Mouse (Mus musculus): Measurements from ENCODE around the gene Fank1. TPM values are rescaled to one million over a fixed set of nuclear protein-coding genes. Genes with fewer than 3 reads are reported as not detected.

Gene Fank1
- total RNA-seq, 1 experiment from 2014 or later = 1.6 TPM

DNA sequence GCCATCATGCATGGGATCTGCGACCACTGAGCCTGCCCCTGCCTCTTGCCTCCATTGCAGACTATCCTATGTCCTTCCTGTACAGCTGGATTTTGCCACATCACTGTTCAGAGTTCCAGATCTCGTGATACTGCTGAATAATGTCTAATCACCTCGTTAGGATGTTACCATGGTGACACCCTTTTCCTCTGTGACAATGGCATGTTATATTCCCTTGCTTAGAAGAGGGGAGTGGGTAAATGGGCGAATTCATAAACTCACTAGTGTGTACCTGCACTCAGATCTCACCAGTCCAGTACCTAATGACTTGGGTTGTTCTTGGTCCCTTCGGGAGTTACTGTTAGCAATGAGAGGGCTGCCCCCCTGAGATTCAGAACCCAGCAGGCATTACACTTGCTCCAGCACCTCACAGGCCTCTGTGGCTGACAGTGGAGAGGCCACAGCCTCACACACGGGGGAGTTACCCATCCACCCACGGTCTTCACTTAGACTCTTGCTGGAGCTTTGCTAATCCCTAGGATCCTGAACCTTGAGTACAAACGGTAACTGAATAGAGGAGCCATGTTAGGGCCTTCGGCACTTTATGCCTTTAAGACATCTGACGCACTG lies 11.3 kb upstream of the Fank1 start:
- ATAC-seq (replicated peaks; ENCODE audit: low read depth, poor library complexity, severe bottlenecking) = no peak

- no peak for ATAC-seq (replicated peaks; ENCODE audit: low read depth, poor library complexity, severe bottlenecking)
These were observed 10.8 kb upstream of the Fank1 start for GRCm38 (mm10) chr7:133765849-133766243.

- ATAC-seq (replicated peaks; ENCODE audit: low read depth, poor library complexity, severe bottlenecking) = no peak
These were observed 8.6 kb upstream of the Fank1 start for GRCm38 (mm10) chr7:133768027-133768426.

DNA sequence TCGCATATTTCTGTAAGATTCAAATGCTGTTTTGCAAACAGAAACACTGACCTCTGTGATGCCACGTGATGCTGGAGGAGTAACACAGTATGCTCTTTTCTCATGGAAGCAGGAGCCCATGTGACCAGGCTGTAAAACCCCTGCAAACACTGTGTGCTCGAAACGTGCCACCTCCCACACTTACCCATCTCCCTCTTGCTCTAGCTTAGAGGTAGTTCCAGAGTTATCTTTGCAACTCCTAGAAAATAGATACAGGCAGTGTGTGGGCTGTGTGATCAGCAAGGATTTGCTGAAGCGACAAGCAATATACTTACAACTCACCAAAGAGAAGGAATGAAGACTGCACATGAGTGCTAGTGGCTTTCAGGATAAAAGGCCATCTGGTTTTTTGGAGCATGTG lies 8.1 kb upstream of the Fank1 start:
- no peak for ATAC-seq (replicated peaks; ENCODE audit: low read depth, poor library complexity, severe bottlenecking)

- no peak for ATAC-seq (replicated peaks; ENCODE audit: low read depth, poor library complexity, severe bottlenecking)
These were observed 1.5 kb upstream of the Fank1 start for GRCm38 (mm10) chr7:133775179-133775578.

- ATAC-seq (replicated peaks; ENCODE audit: low read depth, poor library complexity, severe bottlenecking) = peak; percentile 40
These were observed 650 bp upstream of the Fank1 start for GRCm38 (mm10) chr7:133775796-133776625.

DNA sequence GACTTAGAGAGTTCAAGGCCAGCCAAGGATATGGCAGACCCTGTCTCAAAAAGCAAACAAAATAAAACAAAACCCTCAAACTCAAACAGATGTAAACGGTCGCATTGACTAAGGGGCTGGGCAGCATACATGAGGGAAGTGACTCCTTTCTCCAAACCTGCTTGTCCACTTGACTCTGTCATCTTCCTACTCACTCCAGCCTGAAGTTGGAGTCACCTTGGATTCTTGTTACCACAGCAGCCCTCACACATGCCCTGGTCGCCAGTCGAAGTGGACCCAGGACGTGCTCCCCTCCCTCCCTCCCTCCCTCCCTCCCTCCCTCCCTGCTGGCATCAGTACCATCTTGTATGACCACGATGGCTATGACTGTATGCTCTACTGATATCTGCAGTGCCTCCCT lies 4.9 kb downstream of the Fank1 start:
- no peak for ATAC-seq (replicated peaks; ENCODE audit: low read depth, poor library complexity, severe bottlenecking)

GRCm38 (mm10) chr7:133781991-133782390 lies 5.3 kb downstream of the Fank1 start:
- no peak for ATAC-seq (replicated peaks; ENCODE audit: low read depth, poor library complexity, severe bottlenecking)

- ATAC-seq (replicated peaks; ENCODE audit: low read depth, poor library complexity, severe bottlenecking) = peak; percentile 94
These were observed 6.2 kb downstream of the Fank1 start, which contains the start of gene Dhx32 for GRCm38 (mm10) chr7:133782717-133783435. Dhx32 (minus strand) TSS chr7:133782726.

- no peak for ATAC-seq (replicated peaks; ENCODE audit: low read depth, poor library complexity, severe bottlenecking)
These were observed 10.9 kb downstream of the Fank1 start for GRCm38 (mm10) chr7:133787571-133787970.

DNA sequence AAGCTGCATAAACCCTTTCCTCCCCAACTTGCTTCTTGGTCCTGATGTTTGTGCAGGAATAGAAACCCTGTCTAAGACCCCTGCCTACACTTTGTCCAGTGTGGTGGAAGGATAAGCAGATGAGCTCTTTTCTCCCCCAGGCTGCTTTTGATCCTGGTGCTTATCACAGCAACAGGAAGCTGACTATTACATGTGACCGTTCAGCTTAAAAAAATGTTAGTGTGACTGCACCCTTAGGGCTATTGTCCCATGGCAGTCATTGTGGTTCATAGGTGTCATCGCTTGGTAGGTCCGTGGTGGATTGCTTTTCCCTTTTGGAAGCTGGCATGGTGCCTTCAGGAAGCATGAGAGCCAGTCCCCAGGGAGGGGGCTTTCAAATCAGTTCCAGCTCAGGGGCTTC lies 11.5 kb downstream of the Fank1 start:
- ATAC-seq (replicated peaks; ENCODE audit: low read depth, poor library complexity, severe bottlenecking) = no peak

GRCm38 (mm10) chr7:133790171-133790570 lies 13.5 kb downstream of the Fank1 start:
- ATAC-seq (replicated peaks; ENCODE audit: low read depth, poor library complexity, severe bottlenecking) = no peak

DNA sequence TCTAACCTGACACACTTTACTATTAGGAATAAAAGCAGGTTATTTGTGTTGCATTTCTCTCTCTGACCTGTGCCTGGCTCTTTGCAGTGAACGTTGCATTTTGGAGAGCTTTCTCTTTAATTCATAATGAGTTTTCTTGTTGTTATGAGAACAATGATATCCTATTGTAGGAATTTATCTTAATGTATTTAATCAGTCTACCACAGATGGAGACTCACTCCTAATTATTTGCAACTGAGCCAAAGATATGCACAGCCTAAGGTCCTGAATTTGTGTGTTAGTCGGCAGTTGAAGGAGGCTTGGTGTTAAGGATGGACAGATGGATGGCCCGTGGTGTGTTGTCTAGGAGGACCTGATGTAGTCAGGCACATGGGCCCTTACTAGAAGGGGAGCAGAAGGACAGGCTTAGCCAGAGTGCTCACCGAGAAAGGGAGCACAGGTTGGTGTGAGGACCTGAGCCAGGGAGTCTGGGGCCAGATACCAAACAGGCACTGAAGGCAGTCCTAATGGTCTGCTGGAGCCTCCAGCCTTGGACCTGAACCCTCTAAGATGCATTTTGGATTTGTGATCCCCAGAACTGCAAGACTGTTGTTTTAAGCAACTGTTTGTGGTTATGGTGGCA lies 14.1 kb downstream of the Fank1 start:
- no peak for ATAC-seq (replicated peaks; ENCODE audit: low read depth, poor library complexity, severe bottlenecking)

DNA sequence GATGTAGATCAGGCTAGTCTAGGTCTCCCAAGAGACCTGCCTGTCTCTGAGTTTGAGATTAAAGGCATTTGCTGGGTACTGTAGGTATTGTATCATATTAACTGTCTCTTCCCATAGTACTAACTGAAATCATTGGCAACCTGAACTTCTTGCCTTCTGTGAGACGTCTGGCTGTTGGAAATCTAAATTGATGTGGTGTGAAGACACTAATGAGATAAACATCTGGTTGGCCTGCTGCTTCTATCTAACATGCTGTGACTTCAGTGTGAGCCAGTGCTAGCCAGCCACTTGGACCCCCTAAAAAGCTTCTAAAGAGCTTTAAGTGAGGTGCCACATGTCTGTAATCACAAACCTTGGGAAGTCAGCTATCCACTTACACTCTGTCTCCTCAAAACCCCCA lies 16.1 kb downstream of the Fank1 start:
- ATAC-seq (replicated peaks; ENCODE audit: low read depth, poor library complexity, severe bottlenecking) = no peak

GRCm38 (mm10) chr7:133793248-133794131 lies 16.8 kb downstream of the Fank1 start:
- ATAC-seq (replicated peaks; ENCODE audit: low read depth, poor library complexity, severe bottlenecking) = no peak

- no peak for ATAC-seq (replicated peaks; ENCODE audit: low read depth, poor library complexity, severe bottlenecking)
These were observed 18.1 kb downstream of the Fank1 start for GRCm38 (mm10) chr7:133794720-133795119.

DNA sequence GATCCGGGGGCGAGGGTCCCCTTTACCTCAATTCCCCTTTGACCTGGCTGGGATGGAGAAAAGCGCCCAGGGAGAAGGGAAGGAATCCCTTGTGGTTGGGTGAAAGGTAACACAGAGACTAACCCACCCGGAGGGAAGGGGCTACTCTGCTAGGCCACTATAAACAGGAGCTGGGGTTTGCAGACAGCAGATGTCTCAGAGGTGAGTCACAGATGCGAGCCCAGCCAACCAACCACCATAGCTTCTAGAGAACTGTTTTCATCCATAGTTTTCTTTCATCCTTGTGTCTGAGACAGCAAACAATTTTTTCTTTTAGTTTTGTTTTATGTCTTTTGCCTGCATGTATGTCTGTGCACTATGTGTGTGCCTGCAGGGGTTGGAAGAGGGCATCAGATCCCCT lies 23.3 kb downstream of the Fank1 start:
- ATAC-seq (replicated peaks; ENCODE audit: low read depth, poor library complexity, severe bottlenecking) = no peak

- no peak for ATAC-seq (replicated peaks; ENCODE audit: low read depth, poor library complexity, severe bottlenecking)
These were observed 25.2 kb downstream of the Fank1 start for GRCm38 (mm10) chr7:133801823-133802222.

GRCm38 (mm10) chr7:133805614-133806175 lies 29.0 kb downstream of the Fank1 start:
- ATAC-seq (replicated peaks; ENCODE audit: low read depth, poor library complexity, severe bottlenecking) = peak; percentile 86

Measured in common myeloid progenitor, adult 5-6 weeks (primary cell).